Mouse (Mus musculus) kidney, postnatal 0 days (tissue): ENCODE results near the gene Adam15. TPM values are rescaled to one million over a fixed set of nuclear protein-coding genes. Genes with fewer than 3 reads are reported as not detected.
A peak's percentile ranks its signal among the peaks of the same experiment; 100 is the strongest.

ENCODE experiments used
- ATAC-seq: fragments of 200-750 bp; cut with Nextera tagmentation; replicated peaks from 2 replicates; pipeline ENCODE4 v1.8.0; 2017; ENCODE audit warnings: low read depth, moderate number of reproducible peaks, moderate TSS enrichment, moderate library complexity; ENCODE audit not compliant: low FRiP score
- DNase-seq: peaks from one replicate; pipeline ENCODE4 v3.0.0-alpha.2; 2016; ENCODE audit warnings: low spot score
- H3K27ac ChIP-seq: fragments of 300-500 bp; sonication (generic); 2 replicates; pipeline ENCODE4 v1.5.1; 2014; ENCODE audit warnings: mild to moderate bottlenecking
- H3K27me3 ChIP-seq: fragments of 300-500 bp; sonication (generic); 2 replicates; pipeline ENCODE4 v1.6.1; 2014; ENCODE audit warnings: low read length, mixed read lengths; ENCODE audit not compliant: insufficient read depth
- H3K36me3 ChIP-seq: fragments of 300-500 bp; sonication (generic); 2 replicates; pipeline ENCODE4 v1.6.1; 2014; ENCODE audit warnings: low read length, mixed read lengths; ENCODE audit not compliant: insufficient read depth
- H3K4me1 ChIP-seq: fragments of 300-500 bp; sonication (generic); replicated peaks from 2 replicates; pipeline ENCODE4 v1.6.1; 2014; ENCODE audit warnings: antibody characterized with exemption, low read length, mixed read lengths; ENCODE audit not compliant: insufficient read depth
- H3K4me2 ChIP-seq: fragments of 300-500 bp; sonication (generic); 2 replicates; pipeline ENCODE4 v1.6.1; 2014; ENCODE audit warnings: mild to moderate bottlenecking, low read length, moderate library complexity, mixed read lengths
- H3K4me3 ChIP-seq: fragments of 300-500 bp; sonication (generic); replicated peaks from 2 replicates; pipeline ENCODE4 v1.5.1; 2014; ENCODE audit warnings: low read depth, low read length
- H3K9ac ChIP-seq: fragments of 300-500 bp; sonication (generic); 2 replicates; pipeline ENCODE4 v1.6.1; 2014; ENCODE audit warnings: low read depth, low read length
- H3K9me3 ChIP-seq: fragments of 300-500 bp; sonication (generic); replicated peaks from 2 replicates; pipeline ENCODE4 v1.6.1; 2016; ENCODE audit warnings: low read length, inconsistent platforms, mixed read lengths
- CTCF ChIP-seq: IDR thresholded peaks from 2 replicates; pipeline ENCODE4 v1.5.1; 2016; ENCODE audit warnings: antibody characterized with exemption, low read depth, mild to moderate bottlenecking, moderate library complexity
- whole genome bisulfite sequencing: fragments of 180-500 bp; shearing (Covaris S2); extraction: QIAGEN DNeasy Blood & Tissue Kit; methylation state at CpG from one replicate; pipeline ENCODE4 v1.1.7; 2014; 5-methylcytosine and 5-hydroxymethylcytosine counted together
- polyA plus RNA-seq: library from polyadenylated mRNA; unstranded; fragments of >200 nt; fragmentation: Nextera tagmentation; extraction: Ambion mirVana; gene quantifications from 2 replicates; pipeline ENCODE4 v1.2.1, GENCODE M21; 2015

Gene Adam15
- polyA plus RNA-seq, 1 experiment from 2014 or later, result 85.4 TPM

DNA sequence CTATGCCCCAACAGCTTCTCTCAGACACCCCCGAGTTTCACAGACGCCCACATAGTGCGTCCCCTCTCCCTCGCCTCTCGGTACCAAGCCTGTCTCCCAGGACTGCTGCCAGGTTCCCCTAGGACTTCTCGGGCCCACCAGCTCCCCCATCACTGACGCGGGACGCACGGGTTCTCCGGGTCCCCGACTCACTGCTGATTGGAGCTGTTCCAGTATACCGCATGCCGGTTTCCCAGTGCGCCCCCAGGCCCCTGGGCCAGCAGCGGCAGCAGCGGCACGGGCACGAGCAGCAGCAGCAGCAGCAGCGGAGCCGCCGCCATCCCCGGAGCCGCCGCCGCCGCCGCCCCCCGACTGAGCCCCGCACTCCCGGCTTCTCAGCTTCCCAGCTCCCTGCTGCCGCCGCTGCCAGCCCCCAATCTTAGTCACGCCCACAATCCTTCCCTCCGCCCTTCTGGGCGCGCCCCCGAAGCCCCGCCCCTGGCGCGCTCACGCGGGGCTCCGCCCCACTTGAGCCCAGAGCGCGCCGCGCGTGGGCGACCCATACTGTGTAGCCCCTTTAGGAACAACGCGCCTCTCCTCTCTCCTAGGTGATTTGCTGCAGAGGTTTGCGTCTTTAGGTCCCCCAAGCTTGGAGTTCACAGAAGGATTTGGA lies 27.2 kb downstream of the Adam15 start, which contains the start of gene Efna3:
TSS of gene Efna3 (minus strand) at position 452 of the 652 bp plus-strand sequence.
- DNase-seq, result peak; percentile 82
- H3K27ac ChIP-seq, result no peak within 1 kb of the TSS
- peak within 1 kb of the TSS; percentile 94 for H3K4me2 ChIP-seq
- no peak for TF ChIP-seq CTCF
- peaks cover 33% of the 10 kb centered on the region for H3K4me1 ChIP-seq
- peak; percentile 11; the same call in 1 of the 2 replicates for ATAC-seq
- peak within 1 kb of the TSS; percentile 46 for H3K4me3 ChIP-seq
- H3K27me3 ChIP-seq, result peaks cover 17% of the 10 kb centered on the region; the same call in 1 of the 2 replicates
- H3K36me3 ChIP-seq, result no peaks in the 10 kb centered on the region
- H3K9ac ChIP-seq, result peak within 1 kb of the TSS; percentile 58
- no peaks in the 10 kb centered on the region for H3K9me3 ChIP-seq
- WGBS, result under 1% methylated on average over 49 of the region's 53 CpGs

DNA sequence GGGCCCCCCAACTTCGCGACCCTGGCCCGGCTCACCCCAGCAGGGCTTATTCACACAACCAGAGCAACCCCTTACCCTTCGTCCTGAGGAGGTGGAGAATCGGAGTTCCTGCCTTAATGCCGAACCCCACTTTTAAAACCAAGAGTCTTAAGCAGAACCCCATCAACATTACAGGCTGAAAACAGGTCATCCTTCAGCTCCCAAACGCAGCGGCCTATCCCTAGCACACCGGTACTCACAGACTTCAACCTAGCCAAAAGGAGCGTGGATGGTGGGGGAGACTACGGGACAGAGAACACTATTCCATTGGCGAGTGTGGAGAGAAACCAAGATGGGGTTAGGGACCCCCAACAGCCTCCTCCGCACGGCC lies 27.7 kb downstream of the Adam15 start:
- no peak overlapping the region for H3K27ac ChIP-seq

GRCm38 (mm10) chr3:89321183-89322130 lies 28.3 kb downstream of the Adam15 start:
- no peak for TF ChIP-seq CTCF
- no peak; the same call in 1 of the 2 replicates for ATAC-seq
- no peak for DNase-seq
- Histone ChIP-seq H3K4me1 (peaks cover 32% of the 10 kb centered on the region), H3K4me2 (peak overlapping the region; percentile 94), H3K36me3 (no peaks in the 10 kb centered on the region), H3K9ac (peak overlapping the region; percentile 50), H3K27me3 (peaks cover 17% of the 10 kb centered on the region; the same call in 1 of the 2 replicates), H3K9me3 (no peaks in the 10 kb centered on the region), H3K4me3 (peak overlapping the region; percentile 46), H3K27ac (no peak overlapping the region)
- under 1% methylated on average over 65 of the region's 66 CpGs for WGBS

More for the DNA sequence above, 27.7 kb downstream of the Adam15 start:
- TF ChIP-seq CTCF, result no peak
- Histone ChIP-seq H3K4me3 (peak overlapping the region; percentile 46), H3K9ac (peak overlapping the region; percentile 58; the same call in 1 of the 2 replicates), H3K4me2 (peak overlapping the region; percentile 94), H3K4me1 (peaks cover 30% of the 10 kb centered on the region), H3K36me3 (no peaks in the 10 kb centered on the region), H3K9me3 (no peaks in the 10 kb centered on the region), H3K27me3 (peaks cover 17% of the 10 kb centered on the region; the same call in 1 of the 2 replicates)
- no peak for DNase-seq
- WGBS, result 1% methylated on average over 14 of the region's 14 CpGs
- no peak for ATAC-seq

DNA sequence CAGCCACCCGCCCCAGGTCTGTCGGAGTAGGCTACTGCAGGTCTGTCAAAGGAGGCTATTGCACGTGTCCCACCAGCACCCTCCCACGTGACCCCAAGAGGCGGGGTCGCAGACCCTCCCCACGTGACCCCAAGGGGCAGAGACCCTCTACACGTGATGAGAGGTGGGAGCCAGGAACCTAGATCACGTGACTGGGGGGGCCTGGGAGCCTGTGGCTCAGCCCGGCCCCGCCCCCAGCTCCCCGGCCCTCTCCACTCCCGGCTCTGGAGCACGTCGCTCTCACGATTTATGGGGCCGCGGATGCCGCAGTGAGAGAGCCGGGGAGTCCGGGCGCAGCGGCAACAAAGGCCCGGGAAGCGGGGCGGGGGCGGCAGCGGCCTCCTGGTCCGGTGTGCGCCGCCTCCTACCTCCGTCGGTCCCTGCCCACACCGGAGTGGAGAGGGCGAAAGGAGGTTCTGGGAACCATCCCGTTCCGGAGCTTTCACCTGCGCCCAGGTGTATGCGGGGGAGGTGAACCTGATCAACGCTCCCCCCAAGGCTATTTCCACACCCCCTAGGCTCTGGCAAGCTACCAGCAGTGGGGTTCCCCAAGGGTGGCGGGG lies 29.1 kb downstream of the Adam15 start:
- no peak for ATAC-seq
- H3K27ac ChIP-seq, result no peak overlapping the region
- under 1% methylated on average over 41 of the region's 41 CpGs for WGBS

GRCm38 (mm10) chr3:89319591-89320350 lies 30.0 kb downstream of the Adam15 start:
- no peak for TF ChIP-seq CTCF
- Histone ChIP-seq H3K4me2 (peak overlapping the region; percentile 94), H3K27me3 (peaks cover 17% of the 10 kb centered on the region; the same call in 1 of the 2 replicates), H3K27ac (no peak overlapping the region), H3K4me3 (peak overlapping the region; percentile 46), H3K9ac (no peak overlapping the region), H3K4me1 (peaks cover 47% of the 10 kb centered on the region), H3K36me3 (no peaks in the 10 kb centered on the region), H3K9me3 (no peaks in the 10 kb centered on the region)
- 2% methylated on average over 56 of the region's 58 CpGs for WGBS
- no peak for ATAC-seq
- no peak for DNase-seq

More for the DNA sequence above, 29.1 kb downstream of the Adam15 start:
- no peaks in the 10 kb centered on the region for H3K9me3 ChIP-seq
- peaks cover 40% of the 10 kb centered on the region for H3K4me1 ChIP-seq
- peaks cover 17% of the 10 kb centered on the region; the same call in 1 of the 2 replicates for H3K27me3 ChIP-seq
- H3K4me3 ChIP-seq, result peak overlapping the region; percentile 46
- DNase-seq, result peak; percentile 75
- H3K4me2 ChIP-seq, result peak overlapping the region; percentile 94
- no peak for TF ChIP-seq CTCF
- H3K9ac ChIP-seq, result peak overlapping the region; percentile 50
- no peaks in the 10 kb centered on the region for H3K36me3 ChIP-seq
